Mouse (Mus musculus): ENCODE measurements around the gene Timm23. TPM values are rescaled to one million over a fixed set of nuclear protein-coding genes. Genes with fewer than 3 reads are reported as not detected.

The Timm23 gene
- polyA plus RNA-seq, 1 experiment, result 13.1 TPM

DNA sequence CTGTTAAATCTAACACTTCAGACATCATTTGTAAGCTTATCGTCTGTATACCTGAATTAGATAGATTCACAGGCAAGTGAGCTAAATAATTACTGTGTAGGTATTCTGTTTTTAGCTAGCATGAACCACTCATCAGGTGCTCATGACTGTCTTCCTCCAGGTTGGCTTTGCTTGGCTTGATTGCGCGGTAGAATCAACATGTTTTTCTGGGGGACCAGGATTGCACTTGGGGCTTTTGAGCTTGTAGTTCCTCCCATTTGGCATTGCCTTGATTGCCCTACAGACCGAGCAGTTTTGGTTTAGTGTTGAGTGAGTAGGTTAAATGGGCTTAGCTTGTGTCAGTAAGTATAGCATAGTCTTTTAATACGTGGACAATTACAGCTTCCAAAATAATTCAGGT is 39.5 kb downstream of the Timm23 start:
- Histone ChIP-seq H3K4me1 (ENCODE audit: control insufficient read depth, insufficient read depth, low read length) (peaks cover 4% of the 10 kb centered on the region; the same call in 1 of the 2 replicates), H3K4me3 (replicated peaks; ENCODE audit: control insufficient read depth, low read depth, low read length) (no peak overlapping the region), H3K27ac (ENCODE audit: control insufficient read depth, insufficient read depth, low read depth, low read length, poor library complexity) (no peak overlapping the region)
- 80% methylated on average over 5 of the region's 5 CpGs for WGBS
- no peak for TF ChIP-seq POLR2A (IDR thresholded peaks at IDR 0.05; ENCODE audit: borderline replicate concordance, control insufficient read depth, low read depth, low read length)
- no peak for TF ChIP-seq CTCF (IDR thresholded peaks at IDR 0.05; ENCODE audit: control insufficient read depth, insufficient read depth, low read length)

DNA sequence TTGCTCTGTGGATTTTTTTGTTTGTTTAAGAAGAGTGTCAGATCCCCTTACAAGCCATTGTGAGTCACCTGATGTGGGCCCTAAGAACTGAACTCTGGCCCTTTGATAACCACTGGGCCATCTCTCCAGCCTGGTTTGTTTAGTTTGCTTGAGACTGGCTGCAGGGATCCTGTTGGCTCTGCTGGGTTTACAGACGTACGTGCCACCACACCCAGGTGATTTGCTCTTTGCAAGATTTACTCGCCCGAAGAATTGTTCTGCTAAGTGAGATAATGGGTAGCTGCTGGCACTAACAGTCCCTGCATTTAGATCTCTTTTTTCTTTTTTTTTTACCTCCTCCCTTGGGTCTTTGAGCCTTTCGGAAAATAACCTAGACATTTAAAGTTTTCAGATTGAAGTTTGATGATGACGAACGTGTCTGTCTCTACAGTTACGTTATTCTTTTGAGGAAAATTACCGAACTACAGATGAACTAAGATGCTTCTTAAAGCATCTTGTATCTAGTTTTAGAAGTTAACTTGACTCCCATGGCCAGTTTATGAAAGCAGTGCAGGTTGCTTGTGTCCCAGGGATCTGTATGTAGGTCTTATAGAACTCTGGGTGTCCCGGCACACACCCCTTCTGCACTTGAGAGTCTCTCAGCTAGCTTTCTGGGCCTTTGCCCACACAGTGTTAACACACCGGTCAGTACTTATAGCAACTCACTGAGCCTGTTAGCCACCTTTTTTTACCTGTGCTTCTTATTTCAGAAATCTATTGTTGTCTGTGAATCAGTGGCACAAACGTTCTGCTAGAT is 40.4 kb downstream of the Timm23 start:
- no peak for TF ChIP-seq POLR2A (IDR thresholded peaks at IDR 0.05; ENCODE audit: borderline replicate concordance, control insufficient read depth, low read depth, low read length)
- TF ChIP-seq CTCF (IDR thresholded peaks at IDR 0.05; ENCODE audit: control insufficient read depth, insufficient read depth, low read length), result no peak
- H3K27ac ChIP-seq (ENCODE audit: control insufficient read depth, insufficient read depth, low read depth, low read length, poor library complexity), result no peak overlapping the region
- WGBS, result 63% methylated on average over 12 of the region's 12 CpGs
- peak overlapping the region; percentile 37 for H3K4me3 ChIP-seq (replicated peaks; ENCODE audit: control insufficient read depth, low read depth, low read length)
- peaks cover 4% of the 10 kb centered on the region; the same call in 1 of the 2 replicates for H3K4me1 ChIP-seq (ENCODE audit: control insufficient read depth, insufficient read depth, low read length)

- peaks cover 4% of the 10 kb centered on the region; the same call in 1 of the 2 replicates for H3K4me1 ChIP-seq (ENCODE audit: control insufficient read depth, insufficient read depth, low read length)
- no peak for TF ChIP-seq CTCF (IDR thresholded peaks at IDR 0.05; ENCODE audit: control insufficient read depth, insufficient read depth, low read length)
- TF ChIP-seq POLR2A (IDR thresholded peaks at IDR 0.05; ENCODE audit: borderline replicate concordance, control insufficient read depth, low read depth, low read length), result no peak
- peak overlapping the region; percentile 94; the same call in 1 of the 2 replicates for H3K27ac ChIP-seq (ENCODE audit: control insufficient read depth, insufficient read depth, low read depth, low read length, poor library complexity)
Measured at GRCm38 (mm10) chr14:32160563-32160962, 41.1 kb downstream of the Timm23 start.

DNA sequence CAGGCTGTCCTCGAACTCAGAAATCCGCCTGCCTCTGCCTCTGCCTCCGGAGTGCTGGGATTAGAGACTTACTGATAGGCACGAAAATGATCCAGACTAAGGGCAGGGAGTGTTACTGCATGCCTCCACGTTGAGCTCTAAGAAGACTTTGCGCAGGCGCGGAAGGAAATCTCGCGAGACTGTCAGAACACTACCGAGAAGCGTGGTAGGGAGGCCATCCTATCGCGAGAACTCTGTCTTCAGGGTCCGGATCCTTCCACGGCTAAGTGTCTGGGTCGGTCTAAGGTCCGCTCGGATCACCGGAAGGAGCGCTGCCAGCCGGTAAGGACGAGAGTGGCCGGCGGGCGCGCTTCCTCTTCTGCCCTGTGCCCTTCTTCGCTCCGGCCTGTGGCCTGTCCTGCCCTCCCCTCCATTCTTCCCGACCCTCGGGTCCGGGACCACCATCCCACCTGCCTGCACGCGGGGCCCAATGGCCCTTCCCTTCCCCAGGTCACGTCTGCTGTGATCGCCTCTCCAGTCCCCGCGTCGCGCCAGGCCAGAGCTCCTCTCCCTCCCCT is 41.9 kb downstream of the Timm23 start, which contains the start of gene Ncoa4:
Ncoa4 (plus strand) TSS at position 176 of the 557 bp plus-strand sequence.
- Histone ChIP-seq H3K27ac (ENCODE audit: control insufficient read depth, insufficient read depth, low read depth, low read length, poor library complexity) (peak within 1 kb of the TSS; percentile 94), H3K4me3 (replicated peaks; ENCODE audit: control insufficient read depth, low read depth, low read length) (peak within 1 kb of the TSS; percentile 83), H3K4me1 (ENCODE audit: control insufficient read depth, insufficient read depth, low read length) (peaks cover 4% of the 10 kb centered on the region; the same call in 1 of the 2 replicates)
- WGBS, result under 1% methylated on average over 40 of the region's 40 CpGs
- peak; percentile 99 for TF ChIP-seq POLR2A (IDR thresholded peaks at IDR 0.05; ENCODE audit: borderline replicate concordance, control insufficient read depth, low read depth, low read length)
- TF ChIP-seq CTCF (IDR thresholded peaks at IDR 0.05; ENCODE audit: control insufficient read depth, insufficient read depth, low read length), result peak; percentile 6; the same call in 1 of the 2 replicates

More at GRCm38 (mm10) chr14:32160563-32160962, 41.1 kb downstream of the Timm23 start:
- peak overlapping the region; percentile 83 for H3K4me3 ChIP-seq (replicated peaks; ENCODE audit: control insufficient read depth, low read depth, low read length)
- WGBS, result 12% methylated on average over 7 of the region's 7 CpGs

GRCm38 (mm10) chr14:32159150-32159670 is 42.5 kb downstream of the Timm23 start:
- Histone ChIP-seq H3K4me3 (replicated peaks; ENCODE audit: control insufficient read depth, low read depth, low read length) (peak overlapping the region; percentile 83), H3K27ac (ENCODE audit: control insufficient read depth, insufficient read depth, low read depth, low read length, poor library complexity) (peak overlapping the region; percentile 94), H3K4me1 (ENCODE audit: control insufficient read depth, insufficient read depth, low read length) (peaks cover 4% of the 10 kb centered on the region; the same call in 1 of the 2 replicates)
- TF ChIP-seq CTCF (IDR thresholded peaks at IDR 0.05; ENCODE audit: control insufficient read depth, insufficient read depth, low read length), result 0 out of 2 replicates have a peak, but pooled peaks have one; percentile 4
- TF ChIP-seq POLR2A (IDR thresholded peaks at IDR 0.05; ENCODE audit: borderline replicate concordance, control insufficient read depth, low read depth, low read length), result no peak
- WGBS, result 24% methylated on average over 4 of the region's 4 CpGs

DNA sequence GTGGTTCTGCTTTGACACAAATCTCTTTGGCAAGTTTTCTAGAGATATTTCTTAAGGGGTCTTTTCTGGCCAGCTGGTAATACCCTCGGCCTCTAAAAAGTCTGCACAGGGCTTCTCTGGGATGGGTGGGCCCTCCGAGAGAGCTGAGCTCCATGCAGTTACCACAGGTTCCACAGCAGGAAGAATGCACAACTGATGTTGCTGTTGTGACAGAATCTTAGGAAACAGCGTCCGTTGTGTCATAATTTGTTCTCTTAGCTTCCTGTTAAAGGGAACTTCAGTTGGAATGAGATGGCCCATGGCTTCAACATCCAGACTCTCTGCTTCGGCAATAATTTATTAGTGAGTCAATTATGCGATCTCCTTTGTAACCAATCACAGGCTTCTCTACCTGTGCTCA is 46.9 kb downstream of the Timm23 start:
- no peak overlapping the region for H3K27ac ChIP-seq (ENCODE audit: control insufficient read depth, insufficient read depth, low read depth, low read length, poor library complexity)
- 43% methylated on average over 6 of the region's 6 CpGs for WGBS
- no peak overlapping the region for H3K4me3 ChIP-seq (replicated peaks; ENCODE audit: control insufficient read depth, low read depth, low read length)
- TF ChIP-seq CTCF (IDR thresholded peaks at IDR 0.05; ENCODE audit: control insufficient read depth, insufficient read depth, low read length) (no peak), POLR2A (IDR thresholded peaks at IDR 0.05; ENCODE audit: borderline replicate concordance, control insufficient read depth, low read depth, low read length) (no peak)
- H3K4me1 ChIP-seq (ENCODE audit: control insufficient read depth, insufficient read depth, low read length), result peaks cover 8% of the 10 kb centered on the region

- TF ChIP-seq POLR2A (IDR thresholded peaks at IDR 0.05; ENCODE audit: borderline replicate concordance, control insufficient read depth, low read depth, low read length) (no peak), CTCF (IDR thresholded peaks at IDR 0.05; ENCODE audit: control insufficient read depth, insufficient read depth, low read length) (no peak)
- Histone ChIP-seq H3K4me3 (replicated peaks; ENCODE audit: control insufficient read depth, low read depth, low read length) (no peak overlapping the region), H3K27ac (ENCODE audit: control insufficient read depth, insufficient read depth, low read depth, low read length, poor library complexity) (no peak overlapping the region), H3K4me1 (ENCODE audit: control insufficient read depth, insufficient read depth, low read length) (peaks cover 6% of the 10 kb centered on the region)
- WGBS, result 84% methylated on average over 2 of the region's 2 CpGs
Measured at GRCm38 (mm10) chr14:32153156-32153555, 48.5 kb downstream of the Timm23 start.
